Comparison of ENCODE assay signal across 10 mouse cellular contexts in genomic region chr8:94800278-94800968, GRCm38 (mm10). TPM values are rescaled to one million over a fixed set of nuclear protein-coding genes. Genes with fewer than 3 reads are reported as not detected.
DNase-seq lines count a peak whose midpoint lies in the region; ATAC-seq lines count a peak whose summit lies in the region.
"Had no signal": no experiment of that assay in that cellular context is flagged by ENCODE, and none has a peak within 500 bp of the region (broad histone marks: within the 10 kb centered on the region; RNA-seq: fewer than 3 reads in every experiment).

No protein-coding gene starts in this region.

- no peaks in the 10 kb centered on the region for H3K4me1 ChIP-seq in neural tube, embryonic 15.5 days
- peaks cover 9% of the 10 kb centered on the region for H3K4me1 ChIP-seq in embryonic facial prominence, embryonic 10.5 days

- ATAC-seq in neural tube, embryonic 15.5 days (ENCODE audit: low FRiP score): no peak

- no peaks in the 10 kb centered on the region for H3K27me3 ChIP-seq in neural tube, embryonic 15.5 days (replicated peaks)
- H3K27me3 ChIP-seq in embryonic facial prominence, embryonic 10.5 days (replicated peaks; ENCODE audit: low read depth, poor library complexity, severe bottlenecking): no peaks in the 10 kb centered on the region

- H3K4me2 ChIP-seq in neural tube, embryonic 15.5 days: no peak overlapping the region

- no peak overlapping the region for H3K27ac ChIP-seq in neural tube, embryonic 15.5 days (replicated peaks)
- no peak overlapping the region for H3K27ac ChIP-seq in embryonic facial prominence, embryonic 10.5 days (replicated peaks)

- no peaks in the 10 kb centered on the region for H3K9me3 ChIP-seq in neural tube, embryonic 15.5 days (replicated peaks)
- no peaks in the 10 kb centered on the region for H3K9me3 ChIP-seq in embryonic facial prominence, embryonic 10.5 days

- H3K9ac ChIP-seq in neural tube, embryonic 15.5 days (replicated peaks): no peak overlapping the region

- DNase-seq in gastrocnemius, postnatal 10 days: peak; percentile 28
- no peak for DNase-seq in gastrocnemius, postnatal 14 days
- DNase-seq in neural tube, embryonic 10.5 days (ENCODE audit: extremely low spot score, low spot score): peak; percentile 39
- peak; percentile 71 for DNase-seq in embryonic facial prominence, embryonic 10.5 days (ENCODE audit: low spot score)
- peak; percentile 71 for DNase-seq in mesoderm, embryonic 11.5 days (ENCODE audit: low read depth, low spot score)
- DNase-seq in heart, adult 8-10 months (ENCODE audit: low spot score): no peak
- DNase-seq in urinary bladder, adult 2 months (ENCODE audit: low spot score): no peak

- 68% methylated on average over 7 of the region's 7 CpGs for WGBS in neural tube, embryonic 15.5 days
- WGBS in embryonic facial prominence, embryonic 10.5 days: 65% methylated on average over 7 of the region's 7 CpGs

- no peak overlapping the region for H3K4me3 ChIP-seq in neural tube, embryonic 15.5 days (replicated peaks)
- no peak overlapping the region for H3K4me3 ChIP-seq in embryonic facial prominence, embryonic 10.5 days

- intact Hi-C loops in gastrocnemius, postnatal 14 days (cut with DNase I; ENCODE audit: low total_unique reads): no loop called here

- H3K36me3 ChIP-seq in neural tube, embryonic 15.5 days: no peaks in the 10 kb centered on the region
- H3K36me3 ChIP-seq in embryonic facial prominence, embryonic 10.5 days (replicated peaks): no peaks in the 10 kb centered on the region

RNA-seq across cellular contexts. Expression of gene Ccl17, which starts 9.8 kb away (rescaled TPM):
- not detected for total RNA-seq in gastrocnemius, postnatal 10 days (2021)
- not detected for total RNA-seq in gastrocnemius, postnatal 14 days (2021)
- 0.92 and 1.1 TPM in 2 replicates for polyA plus RNA-seq in neural tube, embryonic 15.5 days (2015; fragmentation: Nextera tagmentation; extraction: Ambion mirVana)
- polyA plus RNA-seq in embryonic facial prominence, embryonic 10.5 days (2016; fragmentation: Nextera tagmentation; extraction: Ambion mirVana): not detected in 2 replicates
- not detected for total RNA-seq in heart, adult 8-10 months (2022)
- 2.3 and 4.0 TPM in 2 replicates for polyA plus RNA-seq in urinary bladder, adult 2 months (2012; rRNA removed)
- polyA plus RNA-seq: brain, embryonic 14.5 days had no signal

RNA-seq across cellular contexts. Expression of gene Cx3cl1, which starts 28.6 kb away (rescaled TPM):
- 1 to 10 TPM; 1.2 to 2.4 TPM for total RNA-seq in gastrocnemius, postnatal 10 days (2021)
- under 1 TPM; 0.82 to 0.96 TPM for total RNA-seq in gastrocnemius, postnatal 14 days (2021)
- 56.7 and 57.0 TPM in 2 replicates for polyA plus RNA-seq in neural tube, embryonic 15.5 days (2015; fragmentation: Nextera tagmentation; extraction: Ambion mirVana)
- 4.5 and 5.5 TPM in 2 replicates for polyA plus RNA-seq in embryonic facial prominence, embryonic 10.5 days (2016; fragmentation: Nextera tagmentation; extraction: Ambion mirVana)
- total RNA-seq in heart, adult 8-10 months (2022): 1 to 10 TPM; 5.7 to 8.2 (median 7.2) TPM
- polyA plus RNA-seq in urinary bladder, adult 2 months (2012; rRNA removed): 20.6 and 27.3 TPM in 2 replicates

RNA-seq across cellular contexts. Expression of gene Coq9, which starts 37.7 kb away (rescaled TPM):
- 100 to 1,000 TPM; 255 to 307 TPM for total RNA-seq in gastrocnemius, postnatal 10 days (2021)
- total RNA-seq in gastrocnemius, postnatal 14 days (2021): 100 to 1,000 TPM; 341 to 397 TPM
- 61.4 and 66.6 TPM in 2 replicates for polyA plus RNA-seq in neural tube, embryonic 15.5 days (2015; fragmentation: Nextera tagmentation; extraction: Ambion mirVana)
- 48.1 and 49.6 TPM in 2 replicates for polyA plus RNA-seq in embryonic facial prominence, embryonic 10.5 days (2016; fragmentation: Nextera tagmentation; extraction: Ambion mirVana)
- 100 to 1,000 TPM; 675 to 794 (median 735) TPM for total RNA-seq in heart, adult 8-10 months (2022)
- polyA plus RNA-seq in urinary bladder, adult 2 months (2012; rRNA removed): 62.3 and 72.1 TPM in 2 replicates

RNA-seq across cellular contexts. Expression of gene Ciapin1, which starts 37.7 kb away (rescaled TPM):
- total RNA-seq in gastrocnemius, postnatal 10 days (2021): 10 to 100 TPM; 32.5 to 33.1 TPM
- total RNA-seq in gastrocnemius, postnatal 14 days (2021): 10 to 100 TPM; 32.0 to 33.5 TPM
- 177 and 195 TPM in 2 replicates for polyA plus RNA-seq in neural tube, embryonic 15.5 days (2015; fragmentation: Nextera tagmentation; extraction: Ambion mirVana)
- polyA plus RNA-seq in embryonic facial prominence, embryonic 10.5 days (2016; fragmentation: Nextera tagmentation; extraction: Ambion mirVana): 193 and 200 TPM in 2 replicates
- 10 to 100 TPM; 72.2 to 85.6 (median 78.5) TPM for total RNA-seq in heart, adult 8-10 months (2022)
- polyA plus RNA-seq in urinary bladder, adult 2 months (2012; rRNA removed): 22.0 and 27.7 TPM in 2 replicates

RNA-seq across cellular contexts. Expression of gene Ccl22, which starts 55.0 kb away (rescaled TPM):
- not detected for total RNA-seq in gastrocnemius, postnatal 10 days (2021)
- not detected for total RNA-seq in gastrocnemius, postnatal 14 days (2021)
- 0.10 TPM in 1 of 2 replicates, not detected in the other for polyA plus RNA-seq in neural tube, embryonic 15.5 days (2015; fragmentation: Nextera tagmentation; extraction: Ambion mirVana)
- not detected in 2 replicates for polyA plus RNA-seq in embryonic facial prominence, embryonic 10.5 days (2016; fragmentation: Nextera tagmentation; extraction: Ambion mirVana)
- total RNA-seq in heart, adult 8-10 months (2022): not detected
- 1.6 and 2.3 TPM in 2 replicates for polyA plus RNA-seq in urinary bladder, adult 2 months (2012; rRNA removed)
- polyA plus RNA-seq: stomach, embryonic 16.5 days had no signal

Comparison
In these comparisons a context has a peak if more than half of its experiments do, and no peak if none do; other contexts are left out.
1. DNase-seq: peak in gastrocnemius, postnatal 10 days (single experiment), neural tube, embryonic 10.5 days (single experiment), embryonic facial prominence, embryonic 10.5 days (single experiment) and mesoderm, embryonic 11.5 days (single experiment); none in gastrocnemius, postnatal 14 days (single experiment), heart, adult 8-10 months (single experiment) and urinary bladder, adult 2 months (single experiment).